Mouse (Mus musculus) gastrocnemius, postnatal 4 days (tissue): ENCODE data around the gene Atxn1. TPM values are rescaled to one million over a fixed set of nuclear protein-coding genes. Genes with fewer than 3 reads are reported as not detected.

Source experiments
- DNase-seq, 2 experiments: peaks; one replicate each; pipeline ENCODE4 v3.0.0; 2021 to 2022; ENCODE audit warnings: low spot score in 2 of 2, mixed read lengths in 2 of 2
- total RNA-seq, 2 experiments: library from RNA; stranded (reverse); gene quantifications; 2 replicates each; pipeline ENCODE4 v1.2.3; 2021

Atxn1 gene
- total RNA-seq, 2 experiments from 2014 or later, result 24.8 to 29.0 TPM

DNA sequence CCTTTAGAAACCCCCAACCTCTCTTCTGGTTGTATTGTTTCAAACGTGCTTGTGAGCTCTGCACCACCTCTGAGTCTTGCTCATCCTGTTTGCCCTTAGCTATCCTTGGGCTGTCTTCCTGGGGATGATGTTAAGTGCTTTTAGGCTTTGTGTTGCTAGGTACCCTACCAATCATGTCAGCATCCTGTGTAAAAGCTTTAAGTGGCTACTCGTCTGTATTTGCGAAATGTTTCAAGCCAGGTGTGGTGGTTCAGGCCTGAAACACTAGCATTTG lies 278.6 kb downstream of the Atxn1 start:
- DNase-seq, result no peak

GRCm38 (mm10) chr13:45685575-45686308 lies 279.1 kb downstream of the Atxn1 start:
- DNase-seq, result no peak

DNA sequence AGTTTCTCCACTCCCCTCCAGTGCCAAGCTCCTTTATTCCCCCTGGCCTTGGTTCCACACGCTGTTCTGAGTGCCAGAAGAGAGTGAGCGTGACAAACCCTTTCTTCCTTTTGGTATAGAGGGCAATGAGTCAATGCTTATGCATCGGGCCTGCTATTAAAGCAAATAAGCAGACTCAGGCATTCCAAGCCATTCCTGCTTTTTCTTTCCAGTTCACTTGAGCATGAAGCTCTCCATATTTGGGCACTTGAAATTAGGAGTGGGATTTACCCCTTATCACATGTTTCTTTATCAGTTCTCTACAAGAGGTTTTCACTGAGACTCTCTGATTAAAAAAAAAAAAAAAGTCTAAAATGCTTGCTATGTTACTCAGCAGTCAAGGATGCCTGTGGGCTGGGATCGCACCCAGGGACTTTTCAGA lies 279.9 kb downstream of the Atxn1 start:
- DNase-seq, result no peak

DNA sequence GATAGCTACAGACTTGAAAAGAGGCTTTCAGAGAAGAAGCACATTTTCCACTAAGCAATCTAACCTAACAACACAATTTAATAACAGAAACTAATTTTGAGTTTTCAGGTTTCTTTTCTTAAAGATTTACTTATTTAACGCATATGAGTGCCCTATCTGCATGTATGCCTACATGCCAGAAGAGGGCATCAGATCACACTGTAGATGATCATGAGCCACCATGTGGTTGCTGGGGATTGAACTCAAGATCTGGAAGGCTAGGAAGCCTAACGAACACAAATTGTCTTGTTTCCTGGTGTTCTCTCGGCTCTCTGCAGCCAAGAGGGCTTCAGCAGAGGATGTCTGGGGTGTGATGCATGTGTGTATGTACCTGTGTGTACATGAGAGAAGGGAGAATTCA lies 280.8 kb downstream of the Atxn1 start:
- no peak for DNase-seq

DNA sequence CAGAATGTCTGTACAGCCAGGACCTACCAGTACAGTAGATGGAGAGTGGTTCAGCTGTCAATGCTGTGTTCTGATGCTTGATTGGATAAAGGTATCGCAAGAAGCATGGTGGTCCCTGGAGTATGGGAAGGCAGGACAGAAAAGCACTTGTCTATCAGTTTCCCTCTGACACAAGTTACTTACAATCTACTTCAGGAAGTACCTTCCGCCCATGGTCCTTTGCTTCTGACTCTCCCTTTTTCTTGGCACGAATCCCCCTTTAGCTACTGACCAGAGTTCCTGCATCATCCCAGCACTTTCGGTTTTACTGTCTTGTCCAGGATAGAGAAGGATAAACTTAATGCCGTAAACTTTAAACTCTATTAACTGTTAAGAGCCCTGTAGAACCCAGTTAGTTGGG lies 283.6 kb downstream of the Atxn1 start:
- no peak for DNase-seq

- no peak for DNase-seq
Observed at GRCm38 (mm10) chr13:45680651-45681050, 284.2 kb downstream of the Atxn1 start.

DNA sequence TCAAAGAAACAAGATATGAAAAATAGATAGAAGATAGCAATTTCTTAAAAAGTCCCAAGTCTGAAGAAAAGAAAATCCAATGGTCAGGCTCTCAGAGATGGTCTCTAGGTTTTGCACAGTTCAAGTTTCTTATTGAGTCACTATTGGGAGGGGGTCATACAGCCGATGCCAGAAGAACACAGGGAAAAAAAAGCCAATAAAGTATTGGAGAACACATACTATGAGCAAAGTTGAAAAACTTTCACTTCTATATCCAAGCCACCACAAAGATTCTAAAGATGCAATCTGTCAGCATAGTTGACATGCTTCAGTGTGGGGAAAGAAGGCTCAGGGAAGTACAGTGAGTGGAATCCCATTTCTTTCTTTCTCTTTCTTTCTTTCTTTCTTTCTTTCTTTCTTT lies 285.7 kb downstream of the Atxn1 start:
- DNase-seq, result no peak

GRCm38 (mm10) chr13:45672628-45673027 lies 292.2 kb downstream of the Atxn1 start:
- no peak for DNase-seq

GRCm38 (mm10) chr13:45669969-45670368 lies 294.8 kb downstream of the Atxn1 start:
- DNase-seq, result no peak

DNA sequence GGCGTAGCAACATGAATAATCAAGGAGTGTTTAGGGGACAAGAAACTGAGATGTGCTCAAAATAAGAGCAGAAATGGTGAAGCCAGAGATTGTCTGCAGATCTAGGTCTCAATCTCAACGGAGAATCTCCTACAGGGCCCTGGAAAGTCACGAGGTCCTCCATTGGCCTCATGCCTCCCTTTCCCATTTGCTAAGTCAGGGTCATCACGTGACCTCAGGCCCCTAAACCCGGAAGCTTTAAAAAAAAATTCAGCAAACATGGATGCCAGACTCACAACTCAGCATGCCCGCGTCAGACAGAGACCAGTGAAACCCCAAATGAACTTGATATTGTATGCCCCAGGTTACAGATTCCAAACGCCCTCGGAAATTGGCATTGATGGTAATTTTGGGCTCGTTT lies 302.0 kb downstream of the Atxn1 start:
- DNase-seq, result no peak

DNA sequence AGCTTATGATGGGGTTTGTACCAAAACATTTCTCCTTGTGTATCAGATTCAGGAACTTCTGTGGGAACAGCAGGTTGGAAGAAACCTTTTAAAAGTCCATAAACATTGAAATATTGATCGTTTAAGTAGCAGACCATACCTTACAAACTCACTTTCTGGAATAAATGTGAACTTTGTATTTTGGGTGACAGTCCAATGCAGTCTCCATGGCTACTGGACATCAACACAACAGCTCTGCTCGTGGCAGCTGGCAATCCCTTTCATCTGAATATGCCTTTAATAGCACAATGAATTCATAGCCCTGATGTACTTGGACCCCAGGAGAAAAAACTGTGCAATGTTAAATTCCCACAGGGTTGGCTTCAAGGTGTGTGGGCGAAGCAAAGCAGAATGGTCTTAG lies 302.6 kb downstream of the Atxn1 start:
- DNase-seq, result no peak

- DNase-seq, result no peak
Observed at GRCm38 (mm10) chr13:45661283-45662185, 303.3 kb downstream of the Atxn1 start.

DNA sequence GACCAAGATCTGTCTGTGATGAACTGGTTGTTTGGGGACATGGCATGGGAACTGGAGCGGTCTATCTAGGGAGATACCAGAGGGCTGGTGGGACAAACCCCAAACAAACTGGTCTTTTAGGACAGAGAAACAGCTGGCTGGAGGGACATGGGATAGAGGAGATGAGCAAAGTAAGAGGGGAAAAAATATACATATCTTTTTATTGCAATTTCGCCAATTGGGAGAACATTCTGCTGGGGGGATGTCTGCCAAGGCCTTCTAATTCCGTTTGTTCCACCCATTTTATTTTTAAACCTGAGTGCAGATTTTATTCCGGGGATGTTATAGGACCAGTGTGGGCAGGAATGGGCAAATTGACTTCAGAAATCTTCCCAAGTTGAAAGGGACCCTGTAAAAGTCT lies 305.0 kb downstream of the Atxn1 start:
- no peak for DNase-seq

DNA sequence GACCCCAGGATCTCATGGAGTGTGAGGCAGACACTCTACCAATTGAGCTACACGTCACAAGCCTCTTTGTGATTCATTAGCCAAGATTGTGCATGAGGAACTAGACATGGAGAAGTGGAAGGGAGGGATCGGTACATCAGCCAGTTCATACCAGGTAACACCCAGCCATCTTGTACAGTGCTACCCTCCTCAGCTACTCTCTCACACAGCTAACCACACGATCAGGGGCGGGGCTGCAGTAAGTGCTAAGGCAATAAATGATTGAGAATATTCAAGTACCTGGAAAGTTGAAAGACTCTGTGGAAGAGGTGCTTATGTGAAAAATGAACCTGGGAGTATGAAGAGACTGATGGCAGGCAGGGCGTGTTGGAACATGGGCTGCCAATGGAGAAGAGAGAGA lies 306.5 kb downstream of the Atxn1 start:
- no peak for DNase-seq

DNA sequence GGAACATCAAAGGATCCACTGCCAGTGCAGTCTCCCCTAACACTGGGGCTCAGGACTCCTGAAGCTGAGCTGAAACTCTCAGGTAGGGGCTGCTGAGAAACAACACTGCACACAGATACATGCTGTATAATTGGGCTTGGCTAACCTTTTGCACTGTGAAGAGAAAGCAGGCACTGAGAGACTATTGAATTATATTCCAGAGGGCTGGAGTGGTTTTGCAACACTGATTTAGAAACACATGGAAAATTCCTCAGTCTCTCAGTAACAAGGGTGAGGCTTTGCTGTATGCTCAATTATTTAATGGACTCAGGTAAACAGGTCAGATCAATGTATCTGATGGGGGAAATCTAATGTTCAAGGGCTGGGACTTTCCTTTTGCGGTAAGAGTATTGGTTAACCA lies 307.6 kb downstream of the Atxn1 start:
- DNase-seq, result no peak

DNA sequence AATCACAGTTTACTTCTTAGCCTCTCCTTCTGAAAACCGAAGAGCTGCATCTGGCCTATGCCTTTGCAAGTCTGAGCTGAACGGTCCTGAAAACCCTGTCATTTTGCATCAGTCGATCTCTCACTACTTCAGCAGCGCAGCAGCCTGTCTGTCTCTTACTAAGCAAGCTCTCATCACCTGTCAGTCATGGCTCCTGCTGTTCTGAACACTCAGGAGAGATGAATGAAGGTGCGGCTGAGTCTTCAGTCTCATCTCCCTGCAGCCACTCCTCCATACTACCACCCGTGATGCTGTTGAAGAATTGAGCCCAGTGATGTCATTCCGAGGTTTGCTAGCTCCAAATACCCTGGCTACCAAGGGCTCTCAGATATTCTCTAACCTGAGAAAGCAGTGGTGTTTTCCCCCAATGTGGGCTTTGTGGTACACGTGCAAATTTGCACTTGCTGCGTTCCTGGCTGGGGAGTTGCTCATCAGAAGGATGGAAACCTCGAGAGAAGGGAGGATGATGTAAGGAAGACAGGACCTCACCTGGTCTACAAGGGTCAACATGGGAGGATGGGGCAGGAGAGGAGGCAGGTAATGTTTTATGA lies 313.1 kb downstream of the Atxn1 start:
- no peak for DNase-seq

DNA sequence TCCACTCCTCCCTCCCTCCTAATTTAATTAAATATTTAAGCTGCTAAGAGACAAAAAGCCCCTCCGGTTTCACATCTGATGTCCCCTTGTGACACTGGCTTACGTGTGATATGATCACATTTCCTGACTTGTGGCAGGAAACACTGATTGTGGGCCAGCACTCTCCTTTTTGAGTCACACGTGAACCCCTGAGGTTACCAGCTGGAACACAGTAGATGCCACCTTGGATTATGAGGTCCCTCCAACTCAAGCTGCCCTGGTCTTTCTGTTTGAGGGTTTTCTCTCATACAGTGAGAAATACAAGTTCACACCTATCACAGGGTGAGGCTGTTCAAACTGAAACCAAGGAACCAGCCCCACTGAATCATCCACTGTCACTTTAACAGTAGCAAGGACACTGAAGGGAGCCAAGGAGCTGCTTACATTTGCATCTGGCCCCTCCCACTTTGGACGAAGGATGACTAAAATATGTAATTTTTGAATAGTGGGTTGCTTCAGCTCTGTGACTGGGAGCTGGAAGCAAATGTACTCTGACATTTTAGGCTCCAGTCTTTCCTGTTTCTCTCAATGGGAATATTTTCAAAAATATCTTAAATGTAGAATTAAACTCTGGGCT lies 315.5 kb downstream of the Atxn1 start:
- no peak for DNase-seq

DNA sequence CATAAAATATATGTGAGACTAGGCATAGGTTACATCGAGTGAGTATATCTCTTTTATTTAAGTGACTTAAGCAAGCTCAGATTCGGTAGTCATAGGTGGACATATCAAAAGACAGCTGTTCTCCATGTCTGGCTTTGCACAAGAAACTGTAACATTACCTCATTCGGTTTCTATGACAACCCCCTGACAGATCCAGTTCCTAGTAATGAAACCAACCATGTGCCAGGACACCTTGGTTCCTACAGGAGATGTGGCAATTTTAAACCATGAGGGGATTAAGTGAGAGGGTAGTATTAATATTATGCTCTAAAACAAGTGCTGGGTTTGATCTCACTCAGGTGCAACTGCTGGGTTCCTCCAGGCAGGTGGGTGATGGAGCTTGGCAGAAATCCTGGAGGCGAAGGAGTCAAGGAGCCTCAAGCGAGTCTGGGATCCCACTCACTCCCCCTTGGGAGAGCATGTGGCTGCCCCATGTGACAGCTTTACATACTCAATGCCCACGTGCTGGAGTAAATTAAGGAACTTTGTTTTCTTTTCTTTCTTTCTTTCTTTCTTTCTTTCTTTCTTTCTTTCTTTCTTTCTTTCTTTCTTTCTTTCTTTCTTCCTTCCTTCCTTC lies 320.9 kb downstream of the Atxn1 start:
- DNase-seq, result no peak

DNA sequence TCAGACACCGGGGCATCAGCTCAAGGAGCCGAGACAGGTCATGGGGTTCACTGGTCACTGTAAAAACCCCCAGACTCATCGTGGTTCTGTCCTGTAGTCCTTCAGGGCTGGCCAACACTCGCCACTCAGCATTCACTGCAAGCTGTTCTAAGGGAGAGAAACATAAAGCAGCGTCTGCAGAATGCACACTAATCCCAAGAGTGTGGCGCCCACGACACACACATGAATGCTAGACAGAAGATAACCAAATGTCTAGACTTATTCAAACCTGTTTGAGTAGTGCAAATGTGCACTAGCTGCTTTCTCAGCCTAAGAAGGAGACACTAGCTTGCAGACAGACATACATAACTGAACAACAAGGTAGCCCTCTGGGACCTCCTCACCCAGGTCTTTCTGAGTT lies 321.9 kb downstream of the Atxn1 start:
- DNase-seq, result no peak

- DNase-seq, result no peak
Observed at GRCm38 (mm10) chr13:45640431-45640830, 324.4 kb downstream of the Atxn1 start.

DNA sequence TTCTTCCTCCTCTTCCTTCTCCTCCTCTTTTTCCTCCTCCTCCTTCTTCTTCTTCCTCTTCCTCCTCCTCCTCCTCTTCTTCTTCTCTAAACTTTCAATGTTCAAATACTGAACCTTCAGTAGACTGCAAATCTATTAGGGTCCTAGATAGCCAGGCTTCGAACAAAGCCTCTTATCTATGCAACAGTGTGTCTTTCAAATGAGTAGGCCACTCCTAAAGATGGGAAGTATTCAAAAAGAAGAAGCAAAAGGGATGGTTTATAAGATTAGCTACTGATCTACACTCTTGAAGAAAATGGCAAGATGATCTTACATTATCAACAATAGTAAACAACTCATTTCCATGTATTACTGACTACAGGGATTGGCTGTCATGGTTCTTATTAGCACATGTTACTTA lies 326.5 kb downstream of the Atxn1 start:
- no peak for DNase-seq
